In the genomic region with DNA sequence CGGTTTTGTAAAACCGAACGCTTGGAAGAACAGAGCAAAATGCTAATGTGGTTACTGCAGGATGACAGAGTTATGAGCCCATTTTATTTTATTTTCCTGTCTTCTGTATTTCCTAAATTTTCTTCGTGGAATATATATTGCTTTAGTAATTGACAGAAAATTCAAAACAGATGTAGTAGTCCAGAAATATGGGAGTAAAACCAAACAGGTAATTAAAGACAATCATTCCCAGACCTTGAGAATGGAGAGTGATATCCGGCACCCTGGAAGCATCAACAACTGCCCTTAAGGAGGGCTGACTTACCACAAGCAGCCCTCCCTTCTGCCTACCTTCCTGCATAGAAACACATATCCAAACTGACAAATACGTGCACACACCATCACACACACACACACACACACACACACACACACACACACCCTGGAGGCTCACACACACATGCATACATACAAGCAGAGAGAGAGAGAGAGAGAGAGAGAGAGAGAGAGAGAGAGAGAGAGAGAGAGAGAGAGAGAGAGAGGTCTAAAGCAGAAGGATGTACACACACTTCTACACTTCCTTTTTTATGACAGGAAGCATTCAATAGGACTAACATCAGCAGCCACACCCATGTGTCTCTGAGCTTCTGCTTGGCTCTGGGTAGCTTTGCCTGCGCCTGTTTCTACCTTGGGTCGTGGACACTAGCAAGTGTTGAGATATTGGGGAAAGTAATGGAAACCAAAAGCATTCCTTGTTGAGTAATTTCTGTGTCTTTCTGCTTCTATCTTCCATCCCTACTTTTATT, we compare ENCODE assay signal across 15 mouse cellular contexts. TPM values are rescaled to one million over a fixed set of nuclear protein-coding genes. Genes with fewer than 3 reads are reported as not detected.
DNase-seq lines count a peak whose midpoint lies in the region; ATAC-seq and TF ChIP-seq lines count a peak whose summit lies in the region.
"Had no signal": no experiment of that assay in that cellular context is flagged by ENCODE, and none has a peak within 500 bp of the region (broad histone marks: within the 10 kb centered on the region; RNA-seq: fewer than 3 reads in every experiment).

No protein-coding gene starts in this region.

- no peak for TF ChIP-seq POLR2A in liver, adult 2 months (IDR thresholded peaks at IDR 0.05; ENCODE audit: extremely low read depth, insufficient read depth, low read length)

- H3K36me3 ChIP-seq in liver, adult 2 months (ENCODE audit: control insufficient read depth, insufficient read depth, low read length): no peaks in the 10 kb centered on the region
- no peaks in the 10 kb centered on the region for H3K36me3 ChIP-seq in liver, embryonic 11.5 days (ENCODE audit: control insufficient read depth, insufficient read depth, low read length)
- no peaks in the 10 kb centered on the region for H3K36me3 ChIP-seq in embryonic facial prominence, embryonic 10.5 days (replicated peaks)
- H3K36me3 ChIP-seq in limb, embryonic 12.5 days: no peaks in the 10 kb centered on the region
- no peaks in the 10 kb centered on the region for H3K36me3 ChIP-seq in forebrain, embryonic 13.5 days (ENCODE audit: poor library complexity, severe bottlenecking)

- peak; percentile 15 for DNase-seq in liver, adult 2 months (ENCODE audit: extremely low read depth, low read depth, low spot score)
- DNase-seq in liver, embryonic 11.5 days (ENCODE audit: low spot score): no peak
- peak; percentile 60 to 66 for DNase-seq in B cell, adult 2 months
- DNase-seq in embryonic facial prominence, embryonic 10.5 days (ENCODE audit: low spot score): peak; percentile 19
- no peak for DNase-seq in layer of hippocampus, adult 11-12 months (ENCODE audit: low spot score)
- DNase-seq in heart, postnatal 36 days: no peak
- DNase-seq: cerebellum, adult 8-10 months; heart, postnatal 10 days had no signal

- WGBS in liver, adult 2 months: 82% methylated on average over 8 of the region's 8 CpGs
- 79% methylated on average over 8 of the region's 8 CpGs for WGBS in liver, embryonic 11.5 days
- 67% methylated on average over 8 of the region's 8 CpGs for WGBS in embryonic facial prominence, embryonic 10.5 days
- WGBS in limb, embryonic 12.5 days: 23% methylated on average over 8 of the region's 8 CpGs
- 89% methylated on average over 8 of the region's 8 CpGs for WGBS in forebrain, embryonic 13.5 days

- H3K9ac ChIP-seq in liver, adult 2 months (ENCODE audit: low read depth, low read length): no peak overlapping the region
- H3K9ac ChIP-seq in liver, embryonic 11.5 days (ENCODE audit: low read depth, low read length): no peak overlapping the region
- H3K9ac ChIP-seq in limb, embryonic 12.5 days (replicated peaks): no peak overlapping the region
- H3K9ac ChIP-seq in forebrain, embryonic 13.5 days: no peak overlapping the region

- H3K79me2 ChIP-seq in liver, adult 2 months (ENCODE audit: control insufficient read depth, insufficient read depth, low read length): no peaks in the 10 kb centered on the region

- no peak for ATAC-seq in liver, embryonic 11.5 days (replicated peaks; ENCODE audit: low FRiP score)
- peak; percentile 53; the same call in 1 of the 2 replicates for ATAC-seq in limb, embryonic 12.5 days (ENCODE audit: insufficient number of reproducible peaks, insufficient read depth, low FRiP score, low TSS enrichment, low read depth)
- no peak for ATAC-seq in forebrain, embryonic 13.5 days

- no peak overlapping the region for H3K27ac ChIP-seq in liver, adult 2 months (replicated peaks; ENCODE audit: insufficient read depth, low read depth, low read length)
- H3K27ac ChIP-seq in liver, embryonic 11.5 days (ENCODE audit: low read depth, low read length): no peak overlapping the region
- H3K27ac ChIP-seq in embryonic facial prominence, embryonic 10.5 days (replicated peaks): no peak overlapping the region
- H3K27ac ChIP-seq in limb, embryonic 12.5 days: peak overlapping the region; percentile 53; the same call in 1 of the 2 replicates
- H3K27ac ChIP-seq in forebrain, embryonic 13.5 days: no peak overlapping the region
- H3K27ac ChIP-seq: layer of hippocampus, adult 2 months had no signal

- H3K27me3 ChIP-seq in liver, adult 2 months (ENCODE audit: control insufficient read depth, insufficient read depth, low read length): no peaks in the 10 kb centered on the region
- no peaks in the 10 kb centered on the region for H3K27me3 ChIP-seq in liver, embryonic 11.5 days (replicated peaks; ENCODE audit: control insufficient read depth, insufficient read depth, low read length)
- H3K27me3 ChIP-seq in embryonic facial prominence, embryonic 10.5 days (replicated peaks; ENCODE audit: low read depth, poor library complexity, severe bottlenecking): no peaks in the 10 kb centered on the region
- H3K27me3 ChIP-seq in limb, embryonic 12.5 days: no peaks in the 10 kb centered on the region
- no peaks in the 10 kb centered on the region for H3K27me3 ChIP-seq in forebrain, embryonic 13.5 days

- TF ChIP-seq CTCF in liver, adult 2 months (IDR thresholded peaks at IDR 0.05; ENCODE audit: low read depth, low read length): no peak

- no peaks in the 10 kb centered on the region; the same call in 1 of the 2 replicates for H3K4me1 ChIP-seq in liver, adult 2 months (ENCODE audit: control insufficient read depth, insufficient read depth, low read length)
- no peaks in the 10 kb centered on the region for H3K4me1 ChIP-seq in liver, embryonic 11.5 days (replicated peaks; ENCODE audit: control insufficient read depth, insufficient read depth, low read length)
- H3K4me1 ChIP-seq in embryonic facial prominence, embryonic 10.5 days: peaks cover 23% of the 10 kb centered on the region
- H3K4me1 ChIP-seq in limb, embryonic 12.5 days (replicated peaks): peaks cover 33% of the 10 kb centered on the region
- no peaks in the 10 kb centered on the region for H3K4me1 ChIP-seq in forebrain, embryonic 13.5 days

- no peak overlapping the region for H3K4me2 ChIP-seq in liver, embryonic 11.5 days
- no peak overlapping the region for H3K4me2 ChIP-seq in limb, embryonic 12.5 days
- no peak overlapping the region for H3K4me2 ChIP-seq in forebrain, embryonic 13.5 days

- intact Hi-C loops in heart, postnatal 36 days (cut with DNase I): no loop called here

- no peaks in the 10 kb centered on the region for H3K9me3 ChIP-seq in liver, embryonic 11.5 days (ENCODE audit: control insufficient read depth, low read length)
- H3K9me3 ChIP-seq in embryonic facial prominence, embryonic 10.5 days: no peaks in the 10 kb centered on the region
- no peaks in the 10 kb centered on the region; the same call in 1 of the 2 replicates for H3K9me3 ChIP-seq in limb, embryonic 12.5 days
- H3K9me3 ChIP-seq in forebrain, embryonic 13.5 days (replicated peaks): no peaks in the 10 kb centered on the region

- no peak overlapping the region for H3K4me3 ChIP-seq in liver, adult 2 months (ENCODE audit: insufficient read depth, low read depth, low read length)
- H3K4me3 ChIP-seq in liver, embryonic 11.5 days (ENCODE audit: low read depth, low read length): no peak overlapping the region
- no peak overlapping the region for H3K4me3 ChIP-seq in embryonic facial prominence, embryonic 10.5 days
- H3K4me3 ChIP-seq in limb, embryonic 12.5 days (replicated peaks): no peak overlapping the region
- H3K4me3 ChIP-seq in forebrain, embryonic 13.5 days: no peak overlapping the region
- H3K4me3 ChIP-seq: layer of hippocampus, adult 2 months; myocyte had no signal

RNA-seq across cellular contexts. Expression of a gene that starts 25.6 kb away (rescaled TPM):
- total RNA-seq in liver, adult 2 months (2014; rRNA removed): not detected in 2 replicates
- not detected in 2 replicates for polyA plus RNA-seq in liver, adult 2 months (2012; rRNA removed)
- not detected in 2 replicates for polyA plus RNA-seq in liver, embryonic 11.5 days (2014; fragmentation: Nextera tagmentation; extraction: Ambion mirVana)
- not detected in 2 replicates for polyA plus RNA-seq in embryonic facial prominence, embryonic 10.5 days (2016; fragmentation: Nextera tagmentation; extraction: Ambion mirVana)
- 8.7 and 9.7 TPM in 2 replicates for polyA plus RNA-seq in limb, embryonic 12.5 days (2016; fragmentation: Nextera tagmentation; extraction: Ambion mirVana)
- polyA plus RNA-seq in forebrain, embryonic 13.5 days (2015; fragmentation: Nextera tagmentation; extraction: Ambion mirVana): not detected in 2 replicates
- not detected for total RNA-seq in heart, postnatal 36 days (2021)
- total RNA-seq: gastrocnemius, adult 8-10 months; heart, postnatal 10 days; layer of hippocampus, adult 2 months; left cerebral cortex, postnatal 36 days had no signal
- polyA plus RNA-seq: C2C12 had no signal

Comparison
In these comparisons a context has a peak if more than half of its experiments do, and no peak if none do; other contexts are left out.
1. DNase-seq: peak in liver, adult 2 months (single experiment), B cell, adult 2 months (2 of 2) and embryonic facial prominence, embryonic 10.5 days (single experiment); none in liver, embryonic 11.5 days (single experiment), layer of hippocampus, adult 11-12 months (single experiment) and heart, postnatal 36 days (0 of 2).